Mouse (Mus musculus) heart, adult 9 months (tissue): Measurements from ENCODE around the gene Srsf4.
A peak's percentile ranks its signal among the peaks of the same experiment; 100 is the strongest.

ENCODE experiments used
- DNase-seq, 2 experiments: peaks; one replicate each; pipeline ENCODE4 v3.0.0; 2022; ENCODE audit warnings: low spot score in 2 of 2

Gene Srsf4

DNA sequence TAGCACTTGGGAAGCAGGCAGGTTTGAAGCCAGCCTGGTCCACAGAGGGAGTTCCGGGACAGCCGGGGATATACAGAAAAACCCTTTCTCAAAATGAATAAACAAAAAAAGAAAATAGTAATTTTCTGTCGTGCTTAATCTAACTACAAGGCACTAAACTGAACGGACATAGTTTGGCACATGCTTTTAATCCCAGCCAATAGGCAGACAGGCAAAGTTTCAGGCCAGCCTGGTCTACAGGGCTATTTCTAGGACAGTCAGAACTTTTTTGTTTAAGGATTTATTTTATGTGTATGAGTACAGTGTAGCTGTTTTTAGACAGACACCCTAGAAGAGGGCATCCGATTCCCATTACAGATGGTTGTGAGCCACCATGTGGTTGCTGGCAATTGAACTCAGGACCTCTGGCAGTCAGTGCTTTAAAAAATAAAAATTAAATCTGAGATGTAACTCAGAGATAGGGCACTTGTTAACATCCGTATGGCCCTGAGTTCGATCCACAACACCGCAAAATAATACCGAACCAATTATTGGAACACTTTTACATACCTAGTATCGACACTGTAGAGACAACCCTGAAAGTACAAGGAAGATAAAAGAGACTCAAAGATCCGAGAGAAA is 635 bp upstream of the Srsf4 start:
- DNase-seq, result no peak

- DNase-seq, result peak in 1 of 2 experiments; percentile 17
Measured at GRCm38 (mm10) chr4:131874169-131874536, 736 bp downstream of the Srsf4 start.

- no peak for DNase-seq
Measured at GRCm38 (mm10) chr4:131874567-131874966, 1.1 kb downstream of the Srsf4 start.

GRCm38 (mm10) chr4:131875242-131875641 is 1.8 kb downstream of the Srsf4 start:
- DNase-seq, result no peak

GRCm38 (mm10) chr4:131876836-131877235 is 3.4 kb downstream of the Srsf4 start:
- DNase-seq, result no peak

GRCm38 (mm10) chr4:131879692-131880091 is 6.3 kb downstream of the Srsf4 start:
- no peak for DNase-seq

DNA sequence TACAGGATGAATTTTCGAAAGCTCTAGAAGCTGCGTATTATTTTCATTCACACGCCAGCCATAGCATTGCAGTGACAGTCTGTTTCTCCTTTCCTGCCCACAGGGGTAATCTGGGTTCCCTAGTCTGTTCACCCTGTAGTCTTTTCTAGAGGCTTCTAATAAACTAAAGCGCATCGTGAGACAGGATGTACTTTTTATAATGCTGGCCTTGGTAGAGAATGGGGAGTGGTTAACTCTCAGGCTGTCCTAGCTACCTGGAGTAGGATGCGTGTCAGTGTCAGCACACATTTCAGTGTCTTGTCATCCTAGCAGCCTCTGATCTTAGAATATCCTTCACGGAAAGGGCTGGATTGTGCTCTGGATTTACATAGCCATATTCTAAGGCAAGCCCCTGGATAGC is 7.9 kb downstream of the Srsf4 start:
- no peak for DNase-seq

DNA sequence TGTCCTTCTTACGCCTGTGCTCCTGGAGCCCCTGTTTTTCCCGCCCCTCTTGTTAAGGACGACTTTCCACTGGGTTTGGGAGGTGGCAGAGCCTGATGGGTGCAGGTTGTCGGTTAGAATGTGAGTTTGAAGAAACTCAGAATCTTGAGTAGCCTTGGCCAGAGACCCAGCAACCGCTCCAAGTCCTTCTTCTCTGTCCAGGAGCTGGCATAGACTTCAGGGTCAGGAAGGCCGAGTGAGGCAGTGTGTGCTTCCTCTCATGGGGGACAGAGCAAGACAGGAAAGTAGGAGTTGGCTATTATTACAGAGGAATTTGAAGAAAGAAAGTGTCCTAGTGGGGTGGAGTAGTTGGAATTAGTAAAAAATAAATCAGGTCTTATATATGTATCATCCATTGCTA is 10.2 kb downstream of the Srsf4 start:
- DNase-seq, result peak in 1 of 2 experiments; percentile 29

- peak; percentile 34 to 43 for DNase-seq
Measured at GRCm38 (mm10) chr4:131885376-131885775, 12.0 kb downstream of the Srsf4 start.

DNA sequence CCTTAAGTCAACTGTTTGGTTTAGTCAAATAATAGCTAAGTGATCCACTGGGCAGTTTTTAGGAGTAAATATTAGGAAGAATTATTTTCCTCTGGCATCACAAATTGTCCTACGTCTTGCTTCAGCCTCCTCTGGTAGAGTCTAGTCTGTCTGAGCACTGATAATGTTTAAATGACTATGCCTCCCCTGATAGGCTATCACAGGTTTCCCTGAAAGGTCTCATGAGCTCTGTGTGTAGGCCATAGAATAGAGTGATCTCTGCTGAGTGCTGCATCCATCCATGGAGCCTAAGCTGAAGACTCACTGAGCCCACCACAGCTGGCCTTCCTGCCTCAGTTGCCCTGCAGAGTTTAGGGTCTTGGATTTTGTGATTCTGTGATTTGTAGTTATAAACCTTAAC is 15.1 kb downstream of the Srsf4 start:
- no peak for DNase-seq

DNA sequence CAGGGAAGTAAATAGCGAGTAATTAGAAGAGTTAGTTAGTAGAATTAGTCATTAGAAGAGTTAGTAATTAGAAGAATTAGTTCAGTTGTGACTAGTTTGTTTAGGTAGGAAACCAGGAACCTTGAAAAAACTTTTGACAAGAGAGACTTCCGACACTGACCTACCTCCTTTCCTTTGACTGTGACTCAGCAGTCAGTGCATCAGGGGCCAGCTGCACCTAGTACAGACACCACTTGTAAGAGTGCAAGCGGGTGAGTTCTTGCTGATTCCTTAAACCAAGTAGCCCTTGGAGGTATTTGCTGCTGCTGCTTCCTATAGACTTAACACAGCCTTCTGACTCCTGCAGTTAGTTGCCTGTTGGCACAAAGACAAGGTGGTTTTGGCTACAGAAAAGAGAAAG is 17.3 kb downstream of the Srsf4 start:
- DNase-seq, result no peak

DNA sequence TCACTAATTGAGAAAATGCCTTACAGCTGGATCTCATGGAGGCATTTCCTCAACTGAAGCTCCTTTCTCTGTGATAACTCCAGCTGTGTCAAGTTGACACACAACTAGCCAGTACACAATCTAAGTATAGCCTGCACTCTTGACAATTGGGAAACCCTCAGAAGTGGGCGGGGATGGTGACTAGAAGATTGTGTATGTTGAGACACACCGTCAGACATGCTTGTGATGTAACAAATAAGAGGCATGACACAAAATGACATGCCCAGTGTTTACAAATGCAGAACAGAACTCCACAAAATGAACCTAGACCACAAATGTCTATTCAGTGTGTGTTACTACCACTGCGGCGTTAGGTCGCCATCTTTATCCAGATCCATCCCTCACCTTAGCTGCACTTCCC is 23.7 kb downstream of the Srsf4 start:
- no peak for DNase-seq

GRCm38 (mm10) chr4:131897787-131898186 is 24.4 kb downstream of the Srsf4 start:
- no peak for DNase-seq

GRCm38 (mm10) chr4:131898503-131899179 is 25.2 kb downstream of the Srsf4 start:
- DNase-seq, result peak in 1 of 2 experiments; percentile 62

DNA sequence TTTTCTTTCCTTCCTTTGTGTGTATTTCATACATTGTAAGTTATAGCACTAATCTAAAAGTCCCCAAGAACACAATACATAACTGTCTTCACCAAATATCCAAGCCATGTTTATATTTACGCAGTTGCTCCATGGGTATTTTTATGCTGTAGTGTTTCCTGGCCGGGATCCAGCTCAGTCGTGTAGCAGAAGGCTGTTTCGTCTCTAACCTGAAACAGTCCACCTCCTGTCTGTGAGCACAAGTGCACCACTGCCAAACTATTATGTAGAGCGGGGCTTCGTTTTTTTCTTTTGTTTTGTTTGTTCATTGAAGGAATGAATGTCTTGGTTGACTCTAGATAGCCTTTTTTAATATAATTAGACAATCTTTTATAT is 25.8 kb downstream of the Srsf4 start:
- DNase-seq, result no peak

- no peak for DNase-seq
Measured at GRCm38 (mm10) chr4:131901090-131901489, 27.7 kb downstream of the Srsf4 start.

DNA sequence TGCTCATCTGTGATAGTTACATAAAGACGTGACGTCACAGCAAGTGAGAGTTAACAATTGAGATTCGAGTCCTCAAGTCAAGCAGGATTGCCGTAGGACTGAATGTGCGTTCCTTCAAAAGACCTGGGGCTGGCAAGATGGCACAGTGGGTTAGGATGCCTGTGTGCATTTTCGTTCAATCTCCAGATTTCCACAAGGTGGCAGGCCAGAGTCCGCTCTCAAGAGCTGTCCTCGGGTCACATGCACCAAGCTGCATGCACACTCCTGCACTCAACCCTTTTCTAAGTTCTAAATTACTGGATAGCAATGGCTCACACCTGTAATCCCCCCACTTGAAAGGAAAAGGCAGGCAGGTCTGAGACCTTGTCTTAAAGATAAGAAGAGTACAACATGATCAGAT is 31.1 kb downstream of the Srsf4 start:
- DNase-seq, result no peak

DNA sequence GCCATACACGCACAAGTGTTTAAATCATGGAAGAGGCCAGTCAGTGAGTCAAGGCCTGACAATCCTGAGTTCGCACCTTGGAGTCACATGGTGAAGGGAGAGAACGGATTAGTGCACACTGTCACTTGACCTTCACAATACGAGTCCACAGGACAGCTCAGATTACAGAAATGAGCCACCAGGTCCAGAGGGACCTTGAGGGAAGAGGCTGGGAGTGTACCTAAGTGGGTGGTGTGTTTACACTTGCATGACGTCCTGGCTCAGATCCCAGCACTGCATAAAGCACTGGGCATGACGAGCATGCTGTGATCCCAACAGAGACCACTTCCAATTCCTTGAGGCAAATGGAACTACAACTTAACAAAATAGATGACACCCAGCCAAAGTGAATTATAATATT is 33.0 kb downstream of the Srsf4 start:
- no peak for DNase-seq

GRCm38 (mm10) chr4:131907912-131908311 is 34.5 kb downstream of the Srsf4 start:
- DNase-seq, result no peak

GRCm38 (mm10) chr4:131910237-131910994 is 37.0 kb downstream of the Srsf4 start:
- peak in 1 of 2 experiments; percentile 29 for DNase-seq

DNA sequence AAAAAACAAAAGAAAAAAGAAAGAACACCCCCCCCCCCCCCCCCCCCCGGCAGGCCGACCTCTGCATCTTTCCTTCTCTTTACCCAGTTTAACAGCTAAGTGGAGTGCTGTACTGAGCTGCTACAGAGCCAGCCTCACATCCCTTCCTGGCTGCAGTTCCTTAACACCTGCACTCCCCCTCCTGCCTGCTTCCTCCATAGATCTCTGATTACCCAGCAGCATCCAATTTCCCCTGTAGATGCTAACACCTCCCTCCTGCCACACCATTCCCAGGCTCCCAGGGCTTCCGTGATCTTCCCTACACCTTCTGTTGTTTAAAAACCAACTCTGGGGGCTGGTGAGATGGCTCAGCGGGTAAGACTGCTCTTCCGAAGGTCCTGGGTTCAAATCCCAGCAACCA is 38.1 kb downstream of the Srsf4 start:
- no peak for DNase-seq

GRCm38 (mm10) chr4:131913526-131913925 is 40.1 kb downstream of the Srsf4 start:
- no peak for DNase-seq

- no peak for DNase-seq
Measured at GRCm38 (mm10) chr4:131914046-131914643, 40.7 kb downstream of the Srsf4 start.
